Mouse (Mus musculus) ES-E14 (cell line): ENCODE measurements around the gene Plin2. TPM values are rescaled to one million over a fixed set of nuclear protein-coding genes. Genes with fewer than 3 reads are reported as not detected.
"Not testable (repeated sequence)": the region's sequence is repeated elsewhere in the genome, so short reads cannot be mapped to it uniquely, and the experiment has no call there.

Experiments
- DNase-seq: peaks from one replicate; pipeline ENCODE4 v3.0.0-alpha.2; 2013; ENCODE audit warnings: low read depth, low spot score
- H3K27ac ChIP-seq: 2 replicates; pipeline ENCODE4 v1.5.1; 2012; ENCODE audit warnings: low read depth, mild to moderate bottlenecking, low read length, moderate library complexity, mixed read lengths; ENCODE audit not compliant: poor library complexity, insufficient read depth, severe bottlenecking
- H3K36me3 ChIP-seq: 2 replicates; pipeline ENCODE4 v1.6.1; 2012; ENCODE audit warnings: mild to moderate bottlenecking, low read length, moderate library complexity, mixed read lengths; ENCODE audit not compliant: control insufficient read depth, poor library complexity, insufficient read depth, severe bottlenecking
- H3K4me1 ChIP-seq, 2 experiments: fragments of 150-350 bp in 1 of 2; sonication (generic) in 1 of 2; 2 replicates each; pipeline ENCODE4 v1.6.1; 2012; ENCODE audit warnings: low read length in 2 of 2, mild to moderate bottlenecking in 1 of 2, mixed read lengths in 1 of 2; ENCODE audit not compliant: control insufficient read depth in 2 of 2, insufficient read depth in 2 of 2, poor library complexity in 1 of 2
- H3K4me3 ChIP-seq, 2 experiments: fragments of 150-350 bp in 1 of 2; sonication (generic) in 1 of 2; 2 replicates each; pipeline ENCODE4 v1.5.1; 2012; ENCODE audit warnings: low read length in 2 of 2, low read depth in 1 of 2, mild to moderate bottlenecking in 1 of 2, mixed read lengths in 1 of 2; ENCODE audit not compliant: insufficient read depth in 1 of 2, poor library complexity in 1 of 2, severe bottlenecking in 1 of 2
- H3K9ac ChIP-seq: 2 replicates; pipeline ENCODE4 v1.6.1; 2012; ENCODE audit warnings: low read depth, mild to moderate bottlenecking, low read length, mixed read lengths; ENCODE audit not compliant: poor library complexity, insufficient read depth, severe bottlenecking
- H3K9me3 ChIP-seq: fragments of 150-350 bp; sonication (generic); 2 replicates; pipeline ENCODE4 v1.6.1; 2012; ENCODE audit warnings: low read depth, mild to moderate bottlenecking, low read length; ENCODE audit not compliant: control insufficient read depth, insufficient read depth
- CHD2 ChIP-seq: IDR thresholded peaks from 2 replicates; pipeline ENCODE4 v1.6.1; 2014; ENCODE audit warnings: mild to moderate bottlenecking, low read depth, low read length, inconsistent platforms
- HCFC1 ChIP-seq: IDR thresholded peaks from 2 replicates; pipeline ENCODE4 v1.6.1; 2012; ENCODE audit warnings: low read length, inconsistent platforms, borderline replicate concordance; ENCODE audit not compliant: insufficient read depth
- MAFK ChIP-seq: IDR thresholded peaks from 2 replicates; pipeline ENCODE4 v1.6.1; 2014; ENCODE audit warnings: mild to moderate bottlenecking, low read depth, low read length, inconsistent platforms; ENCODE audit not compliant: insufficient read depth
- ZC3H11A ChIP-seq: IDR thresholded peaks from 2 replicates; pipeline ENCODE4 v1.6.1; 2012; ENCODE audit warnings: low read depth, mild to moderate bottlenecking, inconsistent platforms, low read length, borderline replicate concordance
- ZNF384 ChIP-seq: IDR thresholded peaks from 2 replicates; pipeline ENCODE4 v1.6.1; 2012; ENCODE audit warnings: low read depth, low read length, inconsistent platforms
- in situ Hi-C, 2 experiments: fragments of 600-800 bp; cut with MboI; formaldehyde crosslinking; loops; one replicate each; pipeline ENCODE4 v1.15.1; 2025; ENCODE audit warnings: low sequenced_read_pairs in 2 of 2, inconsistent platforms in 1 of 2; ENCODE audit not compliant: unreplicated experiment in 2 of 2
- total RNA-seq: library from RNA; depleted of rRNA; stranded (reverse); fragments of 300-350 nt; gene quantifications from 2 replicates; pipeline ENCODE4 v1.2.3, GENCODE M21; 2012

Plin2 gene
- total RNA-seq, 1 experiment = 106 TPM

GRCm38 (mm10) chr4:86681846-86682245 lies 12.0 kb upstream of the Plin2 start:
- Histone ChIP-seq H3K36me3 (no peaks in the 10 kb centered on the region), H3K9ac (no peak overlapping the region), H3K4me3 (no peak overlapping the region), H3K4me1 (peaks cover 0 to 3% of the 10 kb centered on the region in 2 experiments; a peak in 1 of 4 replicates), H3K27ac (no peak overlapping the region), H3K9me3 (no peaks in the 10 kb centered on the region)
- TF ChIP-seq CHD2 (no peak), ZC3H11A (no peak), ZNF384 (no peak), MAFK (no peak), HCFC1 (no peak)
- DNase-seq = no peak
- in situ Hi-C loops = no loop called here

DNA sequence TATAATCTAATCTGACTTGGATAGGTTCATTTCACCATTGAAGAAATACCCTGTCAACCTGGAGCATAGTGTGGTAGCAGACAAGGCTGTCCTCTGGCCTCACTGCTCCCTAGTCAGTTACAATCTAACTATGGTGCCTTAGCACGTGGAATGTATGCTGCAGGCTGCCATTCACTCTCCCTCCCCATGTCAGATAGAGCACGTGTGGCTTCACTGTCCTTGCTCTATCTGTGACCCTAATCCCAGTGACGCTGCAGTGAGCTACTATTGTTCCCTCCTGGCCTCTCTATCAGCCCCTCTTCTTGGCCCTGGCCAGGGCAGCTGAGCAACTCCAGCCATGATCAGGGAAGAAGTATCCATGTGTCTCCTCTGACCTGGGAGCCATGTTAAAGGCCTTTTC lies 11.6 kb upstream of the Plin2 start:
- Histone ChIP-seq H3K4me1 (peaks cover 0 to 3% of the 10 kb centered on the region in 2 experiments; a peak in 1 of 4 replicates), H3K36me3 (no peaks in the 10 kb centered on the region), H3K27ac (no peak overlapping the region), H3K9ac (no peak overlapping the region), H3K4me3 (no peak overlapping the region), H3K9me3 (no peaks in the 10 kb centered on the region)
- no peak for TF ChIP-seq ZNF384
- TF ChIP-seq CHD2 = no peak
- TF ChIP-seq HCFC1 = no peak
- no peak for TF ChIP-seq MAFK
- no peak for TF ChIP-seq ZC3H11A
- in situ Hi-C loops = no loop called here
- DNase-seq = no peak

DNA sequence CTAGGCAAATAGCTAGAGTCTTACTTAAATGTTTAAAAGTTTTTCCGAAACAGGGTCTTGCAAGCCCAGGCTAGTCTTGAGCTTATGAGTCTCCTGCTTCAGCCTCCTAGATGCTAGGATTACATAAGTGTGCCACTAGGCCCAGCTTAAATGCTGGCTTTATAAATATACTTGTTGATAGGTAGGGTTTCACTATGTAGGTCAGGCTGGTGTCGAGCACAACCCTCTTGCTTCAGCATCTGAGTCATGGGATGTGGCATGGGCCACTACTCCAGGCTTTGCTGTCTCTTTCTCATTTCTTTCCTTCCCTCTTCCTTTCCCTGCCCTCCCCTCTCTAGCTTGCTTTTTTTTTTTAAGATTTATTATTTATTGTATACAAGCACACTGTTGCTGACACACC lies 9.8 kb upstream of the Plin2 start:
- Histone ChIP-seq H3K9me3 (no peaks in the 10 kb centered on the region), H3K4me1 (peaks cover 0 to 3% of the 10 kb centered on the region in 2 experiments; a peak in 1 of 4 replicates), H3K27ac (no peak overlapping the region), H3K36me3 (no peaks in the 10 kb centered on the region), H3K4me3 (no peak overlapping the region), H3K9ac (no peak overlapping the region)
- TF ChIP-seq MAFK = no peak
- TF ChIP-seq ZNF384 = no peak
- TF ChIP-seq ZC3H11A = no peak
- TF ChIP-seq HCFC1 = no peak
- DNase-seq = no peak
- in situ Hi-C loops = no loop called here

- Histone ChIP-seq H3K9me3 (no peaks in the 10 kb centered on the region), H3K4me1 (peaks cover 8 to 13% of the 10 kb centered on the region in 2 experiments), H3K27ac (no peak overlapping the region), H3K36me3 (no peaks in the 10 kb centered on the region), H3K9ac (no peak overlapping the region), H3K4me3 (no peak overlapping the region)
- in situ Hi-C loops = no loop called here
- no peak for TF ChIP-seq HCFC1
- no peak for TF ChIP-seq ZNF384
- TF ChIP-seq CHD2 = no peak
- TF ChIP-seq ZC3H11A = no peak
- no peak for TF ChIP-seq MAFK
- DNase-seq = no peak
These were observed 6.9 kb upstream of the Plin2 start for GRCm38 (mm10) chr4:86676756-86677155.

DNA sequence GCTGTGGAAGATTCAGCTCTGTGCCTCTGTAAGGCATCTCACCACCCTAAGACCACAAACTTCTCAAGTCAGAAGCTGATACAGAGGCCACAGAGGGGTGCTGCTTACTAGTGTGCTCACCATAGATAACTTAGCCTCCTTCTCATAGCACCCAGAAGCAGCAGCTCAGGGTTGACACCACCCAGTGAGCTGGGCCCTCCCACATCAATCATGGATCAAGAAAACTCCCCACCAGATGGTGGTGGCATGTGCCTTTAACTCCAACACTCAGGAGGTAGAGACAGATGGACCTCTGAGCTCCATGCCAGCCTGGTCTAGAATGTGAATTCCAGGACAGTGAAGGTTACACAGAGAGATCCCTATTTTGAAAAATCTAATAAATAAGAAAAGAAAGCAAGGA lies 4.9 kb upstream of the Plin2 start:
- H3K9ac ChIP-seq, H3K36me3 ChIP-seq, DNase-seq, H3K27ac ChIP-seq, H3K9me3 ChIP-seq, H3K4me3 ChIP-seq, in situ Hi-C loops: not testable (repeated sequence)
- H3K4me1 ChIP-seq = peaks cover 8 to 10% of the 10 kb centered on the region in 2 experiments

- H3K9ac ChIP-seq, DNase-seq, in situ Hi-C loops, H3K4me3 ChIP-seq, H3K9me3 ChIP-seq, H3K27ac ChIP-seq, H3K36me3 ChIP-seq: not testable (repeated sequence)
- peaks cover 8 to 10% of the 10 kb centered on the region in 2 experiments for H3K4me1 ChIP-seq
These were observed 4.3 kb upstream of the Plin2 start for GRCm38 (mm10) chr4:86674150-86674549.
